Mouse (Mus musculus): Measurements from ENCODE around the gene Zfyve19. TPM values are rescaled to one million over a fixed set of nuclear protein-coding genes. Genes with fewer than 3 reads are reported as not detected.
A peak's percentile ranks its signal among the peaks of the same experiment; 100 is the strongest.

The Zfyve19 gene
- total RNA-seq, 2 experiments from 2014 or later = 35.7 to 42.4 TPM

DNA sequence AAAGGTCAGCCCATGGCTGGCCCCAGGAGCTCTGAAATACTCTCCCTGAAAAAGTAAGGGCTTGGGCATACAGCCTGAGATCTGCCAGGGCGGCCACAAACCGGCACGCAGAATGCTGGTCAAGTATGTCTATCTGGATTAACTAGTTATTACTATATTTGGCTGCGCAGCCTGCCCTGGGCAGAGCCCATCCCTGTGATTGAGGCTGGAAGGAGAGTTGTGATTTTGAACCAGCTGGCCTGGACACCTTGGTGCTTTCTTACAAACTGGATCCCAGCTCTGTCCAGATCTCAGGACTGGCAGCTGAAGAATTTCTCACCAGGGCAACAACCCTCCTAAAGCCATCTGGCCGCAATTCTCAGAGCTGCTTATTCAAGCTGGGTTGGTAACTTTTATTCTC lies 14.3 kb upstream of the Zfyve19 start:
- DNase-seq (ENCODE audit: low spot score in 2 of 2) = peak in 1 of 2 experiments; percentile 23

DNA sequence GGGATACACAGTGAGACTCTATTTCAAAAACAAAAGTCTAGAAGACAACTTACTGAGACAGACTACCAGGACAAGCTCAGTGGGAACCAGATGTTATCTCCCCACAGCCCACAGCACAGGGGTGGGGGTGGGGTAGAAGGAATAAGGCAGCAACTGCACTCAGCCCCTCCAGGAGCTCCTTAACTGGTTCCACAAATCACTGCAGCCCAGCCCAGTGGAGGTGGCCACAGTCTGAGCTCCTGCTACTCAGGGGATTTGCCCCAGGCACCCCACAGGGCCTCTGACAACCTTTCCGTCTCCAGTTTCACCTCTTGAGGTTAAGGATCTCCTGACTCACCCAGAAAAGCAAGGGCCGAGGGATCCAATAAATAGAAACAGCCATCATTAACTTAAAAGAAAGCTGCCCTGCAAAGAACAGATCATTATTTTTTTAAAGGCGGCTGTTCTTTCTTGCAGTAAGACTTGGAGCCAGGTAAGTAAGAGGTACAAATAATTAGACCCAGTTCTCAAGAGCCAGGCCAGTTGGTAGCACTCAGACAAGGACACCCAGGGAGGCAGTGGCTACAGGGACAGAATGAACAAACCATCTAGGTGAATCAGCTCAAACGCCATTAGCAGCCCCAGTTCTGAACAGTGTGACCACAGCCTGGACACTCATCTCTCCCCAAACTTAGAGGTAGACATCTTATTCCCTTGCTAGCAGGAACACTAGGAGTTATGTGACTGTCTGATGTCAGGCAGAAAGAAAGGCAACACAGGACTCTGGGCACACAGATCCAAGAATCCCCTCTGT lies 11.9 kb upstream of the Zfyve19 start:
- no peak for DNase-seq (ENCODE audit: low spot score in 2 of 2)

DNA sequence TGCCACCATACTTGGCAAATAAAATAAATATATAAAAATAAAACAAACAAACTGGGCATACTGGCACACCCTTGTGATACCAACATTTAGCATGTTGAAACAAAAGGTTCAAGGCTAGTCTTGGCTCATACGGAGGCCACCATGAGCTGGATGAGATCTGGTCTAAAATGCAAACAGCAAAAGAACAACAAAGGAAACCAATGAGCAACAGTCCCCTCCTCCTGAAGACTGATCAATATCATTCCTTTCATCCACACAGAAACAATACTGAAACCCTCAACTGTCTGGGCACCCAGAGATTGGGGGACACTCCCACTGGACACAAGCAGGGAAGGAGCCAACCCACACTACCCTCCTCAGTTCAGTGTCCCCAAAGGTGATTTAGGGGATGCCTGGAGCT lies 10.9 kb upstream of the Zfyve19 start:
- no peak for DNase-seq (ENCODE audit: low spot score in 2 of 2)

DNA sequence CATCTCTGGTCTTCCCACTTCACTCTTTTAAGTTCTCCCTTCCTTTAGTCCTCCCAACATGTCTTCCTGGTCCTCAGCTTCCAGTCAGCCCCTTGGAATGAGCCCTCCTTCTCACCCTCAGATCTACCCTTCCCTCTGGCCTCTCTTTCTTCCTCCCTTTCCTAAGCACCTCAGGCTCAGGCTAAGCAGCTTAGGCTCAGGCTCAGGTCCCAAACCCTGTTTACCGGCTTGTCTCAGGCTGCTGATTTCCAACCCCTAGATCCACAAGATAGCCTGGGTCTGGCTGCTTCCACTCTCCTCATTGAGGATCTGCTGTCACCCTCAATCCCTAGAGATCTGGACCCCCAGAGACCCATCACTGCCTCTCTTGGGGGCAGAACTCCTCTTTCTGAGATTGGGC lies 10.4 kb upstream of the Zfyve19 start:
- no peak for DNase-seq (ENCODE audit: low spot score in 2 of 2)

DNA sequence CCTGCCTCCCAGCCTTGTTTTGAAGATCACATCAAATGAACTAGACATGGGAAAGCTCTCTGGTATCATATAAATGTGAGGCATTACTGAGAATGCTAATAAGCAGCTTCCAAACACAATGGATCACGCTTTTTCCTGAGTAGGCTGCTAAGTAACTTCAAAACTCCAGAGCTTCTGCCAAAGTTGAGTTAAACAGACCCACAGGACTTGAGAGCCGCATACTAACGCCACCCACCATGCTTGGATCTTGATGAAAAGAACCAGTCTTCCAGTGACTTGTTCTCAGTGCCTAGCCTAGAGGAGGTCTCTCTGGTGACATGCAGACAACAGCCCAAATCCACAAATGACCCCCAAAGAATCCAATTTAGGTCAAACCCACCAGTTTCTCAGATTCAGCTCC lies 9.5 kb upstream of the Zfyve19 start:
- peak in 1 of 2 experiments; percentile 15 for DNase-seq (ENCODE audit: low spot score in 2 of 2)

DNA sequence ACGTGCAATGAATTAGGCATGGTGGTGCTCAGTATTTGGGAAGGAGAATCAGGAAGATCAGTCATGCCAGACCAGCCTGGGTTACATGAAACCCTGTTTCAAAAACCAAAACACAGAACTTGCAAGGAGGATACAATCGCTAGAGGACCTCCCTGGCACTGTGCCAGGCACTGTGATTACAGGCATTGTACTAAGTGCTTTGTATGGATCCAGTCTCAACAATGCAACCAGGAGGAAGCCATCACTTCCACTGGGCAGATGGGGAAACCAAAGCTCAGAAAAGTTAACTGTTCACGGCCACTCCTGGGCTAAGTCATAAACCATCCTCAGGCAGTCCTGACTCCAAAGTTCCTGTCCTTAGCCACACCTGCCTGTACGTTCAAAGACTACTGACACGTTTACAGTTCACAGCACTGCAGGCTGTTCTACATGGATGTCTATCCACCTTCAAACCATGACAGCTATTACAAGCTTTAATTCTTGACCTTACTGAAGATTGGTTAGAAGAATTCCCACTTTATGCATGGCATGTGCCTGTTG lies 5.4 kb upstream of the Zfyve19 start:
- no peak for DNase-seq (ENCODE audit: low spot score in 2 of 2)

DNA sequence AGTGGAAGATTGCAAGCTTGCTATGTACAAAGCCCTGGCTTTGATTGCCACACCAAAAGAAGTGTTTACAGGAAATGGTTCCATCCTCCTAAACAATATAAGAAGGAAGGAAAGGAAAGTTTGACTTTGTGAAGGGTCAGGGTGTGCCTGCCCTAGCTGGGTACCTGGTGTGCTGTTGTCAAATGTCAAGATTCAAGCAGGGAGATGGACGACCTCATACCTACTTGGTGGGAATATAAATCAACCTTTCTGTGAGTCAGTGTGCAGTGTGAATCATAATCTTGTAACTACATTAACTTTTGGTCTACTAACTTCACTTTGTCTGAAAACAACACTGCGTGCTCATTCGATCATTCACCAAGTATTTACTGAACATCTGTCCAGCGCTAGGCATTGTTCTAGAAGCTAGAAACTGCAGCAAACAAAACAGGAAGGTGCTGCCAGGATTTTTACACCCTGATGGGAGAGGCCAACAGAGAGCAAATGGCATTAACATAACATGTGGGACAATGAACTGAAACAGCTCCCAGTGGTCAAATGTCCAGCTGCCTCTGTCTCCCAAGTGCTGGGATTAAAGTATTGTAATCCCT lies 4.5 kb upstream of the Zfyve19 start:
- DNase-seq (ENCODE audit: low spot score in 2 of 2) = no peak

DNA sequence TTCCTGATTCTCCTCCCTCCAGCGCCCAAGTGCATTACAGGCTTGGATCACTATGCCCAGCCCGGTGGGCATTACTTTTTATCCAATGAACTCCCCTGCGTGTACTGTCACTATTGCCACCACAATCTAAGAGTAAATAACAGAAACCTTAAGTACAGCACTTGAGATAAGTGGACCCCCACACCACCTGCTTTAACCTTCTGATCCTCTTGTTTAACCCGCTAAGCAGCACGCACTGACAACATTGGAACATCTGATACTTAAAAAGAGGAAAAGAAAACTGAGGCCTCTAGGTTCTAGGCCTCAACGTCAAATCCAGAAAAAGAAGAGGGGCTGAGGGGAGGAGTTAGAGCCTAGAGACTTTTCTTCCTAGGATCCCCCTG lies 465 bp upstream of the Zfyve19 start:
- no peak for DNase-seq (ENCODE audit: low spot score in 2 of 2)

DNA sequence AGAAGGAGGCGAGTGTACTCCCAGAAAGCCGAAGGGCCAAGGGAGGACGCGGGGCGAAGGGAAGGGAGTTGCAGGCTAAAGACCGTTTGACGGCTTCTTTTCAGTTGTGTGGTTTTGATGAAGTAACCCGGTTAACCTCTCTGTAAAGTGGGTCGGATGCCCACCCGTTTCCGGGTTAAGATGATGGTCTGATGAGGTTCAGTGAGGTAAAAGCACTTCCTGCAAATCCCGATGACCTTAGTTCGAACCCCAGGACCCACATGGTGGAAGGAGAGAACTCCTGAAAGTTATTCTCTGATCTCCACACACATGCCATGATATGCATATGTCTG lies 725 bp downstream of the Zfyve19 start:
- no peak for DNase-seq (ENCODE audit: low spot score in 2 of 2)

DNA sequence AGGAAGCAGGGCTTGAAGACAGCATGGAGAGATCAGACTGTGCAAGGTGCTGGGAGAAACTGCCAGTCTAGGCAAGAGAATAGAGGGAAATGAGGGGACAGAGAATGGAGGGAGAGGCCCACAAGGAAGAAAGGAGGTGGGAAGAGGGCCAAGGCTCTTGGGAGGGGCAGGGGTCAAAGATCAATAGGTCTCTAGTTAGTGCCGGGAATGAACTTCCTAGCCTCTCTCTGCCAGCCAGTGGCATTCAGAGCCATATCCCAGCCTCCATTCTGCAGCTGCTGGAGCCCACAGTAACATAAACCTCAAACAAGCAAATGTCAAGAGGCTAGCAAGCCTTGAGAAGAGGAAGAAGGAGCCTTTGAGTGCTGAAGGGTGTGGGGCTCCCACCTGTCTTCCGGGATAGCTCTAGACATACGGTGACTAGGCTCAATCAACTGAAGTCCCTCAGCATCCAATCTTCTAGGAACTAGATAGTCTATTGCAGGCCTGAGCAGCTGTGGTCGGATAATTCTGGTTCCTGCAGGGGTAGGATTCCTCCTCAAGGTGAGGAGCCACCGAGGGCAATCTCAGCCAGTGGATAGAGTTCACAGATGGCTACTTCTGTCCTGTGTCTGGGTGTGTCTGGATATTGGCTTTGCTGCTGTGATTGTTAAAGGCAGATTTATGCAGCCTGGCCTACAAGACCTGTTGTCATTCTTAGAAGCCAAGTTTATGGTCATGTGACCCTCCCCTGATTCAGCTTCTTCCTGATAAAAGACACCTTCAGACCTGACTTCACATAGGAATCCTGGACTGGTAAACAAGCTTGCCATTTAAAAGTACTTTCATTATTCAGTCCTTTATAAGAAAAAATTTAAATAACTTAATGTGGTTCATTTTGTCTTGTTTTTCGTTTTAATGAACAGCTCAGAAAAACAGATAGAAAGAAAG lies 21.6 kb downstream of the Zfyve19 start, which contains the start of gene Ppp1r14d:
TSS of gene Ppp1r14d (minus strand) at position 132 of the 930 bp plus-strand sequence.
- no peak for DNase-seq (ENCODE audit: low spot score in 2 of 2)

DNA sequence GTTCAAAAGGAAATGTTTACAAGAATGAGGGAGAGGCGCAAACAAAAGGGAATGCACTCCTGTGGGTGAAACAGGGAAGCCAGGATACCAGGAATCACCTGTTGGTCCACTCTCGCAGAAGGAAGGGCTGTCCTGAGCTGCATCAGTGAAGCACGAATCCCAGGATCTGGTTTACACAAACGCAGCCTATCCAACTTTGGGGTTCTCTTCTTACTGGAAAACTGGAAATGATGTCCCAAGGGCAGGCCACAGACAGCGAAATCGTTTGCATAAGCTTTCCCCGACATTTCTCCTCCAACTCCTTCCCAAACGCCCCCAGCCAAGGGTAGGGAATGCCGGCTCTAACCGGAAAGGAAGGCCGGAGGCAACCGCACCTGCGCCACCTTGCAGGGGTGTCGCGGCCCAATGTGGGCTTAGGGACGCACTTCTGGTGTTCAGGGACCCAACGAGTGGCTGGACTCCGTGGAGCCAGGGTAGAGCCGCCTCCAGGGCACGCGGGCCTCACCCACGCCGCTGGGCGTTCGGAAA lies 28.3 kb downstream of the Zfyve19 start:
- no peak for DNase-seq (ENCODE audit: low spot score in 2 of 2)

DNA sequence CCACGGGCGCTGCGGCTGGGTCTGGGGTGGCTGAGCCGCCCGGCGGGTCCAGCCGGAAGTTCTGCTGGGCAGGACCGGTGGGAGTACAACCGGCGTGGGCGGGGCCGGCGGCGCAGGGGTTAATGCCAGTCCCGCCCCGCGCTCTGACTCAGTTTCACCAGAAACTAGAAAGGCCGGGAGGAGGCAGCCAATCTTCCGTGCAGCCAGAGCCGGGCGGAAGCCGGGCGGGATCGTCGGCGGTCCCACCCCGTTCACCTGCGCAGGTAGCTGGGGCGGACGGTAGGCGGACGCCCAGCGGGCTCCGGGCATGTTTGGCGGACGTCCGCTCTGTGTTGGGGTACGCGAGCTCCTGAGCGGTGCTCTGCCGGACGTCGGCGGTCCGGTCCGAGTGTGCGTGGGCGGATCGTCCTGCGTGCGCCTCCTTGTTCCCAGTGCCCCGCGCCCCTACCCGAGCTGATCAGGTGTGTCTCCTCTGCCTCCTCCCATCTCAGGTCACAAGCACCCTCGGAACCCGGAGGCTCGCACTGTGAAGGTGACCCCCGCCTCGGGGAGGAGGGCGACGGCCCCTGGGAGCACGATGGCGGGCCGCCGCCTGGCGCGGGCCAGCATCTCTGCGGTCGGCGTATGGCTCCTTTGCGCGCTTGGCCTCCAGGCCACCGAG lies 28.9 kb downstream of the Zfyve19 start, which contains the start of gene Spint1:
TSS of gene Spint1 (plus strand) at position 153 of the 661 bp plus-strand sequence.
- no peak for DNase-seq (ENCODE audit: low spot score in 2 of 2)

DNA sequence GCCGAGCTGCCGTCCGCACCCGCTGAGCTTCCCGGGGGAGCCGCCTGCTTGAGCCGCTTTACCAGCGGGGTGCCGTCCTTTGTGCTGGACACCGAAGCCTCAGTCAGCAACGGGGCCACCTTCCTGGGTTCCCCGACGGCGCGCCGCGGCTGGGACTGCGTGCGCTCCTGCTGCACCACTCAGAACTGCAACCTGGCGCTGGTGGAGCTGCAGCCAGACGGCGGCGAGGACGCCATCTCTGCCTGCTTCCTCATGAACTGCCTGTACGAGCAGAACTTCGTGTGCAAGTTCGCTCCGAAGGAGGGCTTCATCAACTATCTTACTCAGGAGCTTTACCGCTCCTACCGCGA lies 29.4 kb downstream of the Zfyve19 start:
- DNase-seq (ENCODE audit: low spot score in 2 of 2) = peak in 1 of 2 experiments; percentile 22

DNA sequence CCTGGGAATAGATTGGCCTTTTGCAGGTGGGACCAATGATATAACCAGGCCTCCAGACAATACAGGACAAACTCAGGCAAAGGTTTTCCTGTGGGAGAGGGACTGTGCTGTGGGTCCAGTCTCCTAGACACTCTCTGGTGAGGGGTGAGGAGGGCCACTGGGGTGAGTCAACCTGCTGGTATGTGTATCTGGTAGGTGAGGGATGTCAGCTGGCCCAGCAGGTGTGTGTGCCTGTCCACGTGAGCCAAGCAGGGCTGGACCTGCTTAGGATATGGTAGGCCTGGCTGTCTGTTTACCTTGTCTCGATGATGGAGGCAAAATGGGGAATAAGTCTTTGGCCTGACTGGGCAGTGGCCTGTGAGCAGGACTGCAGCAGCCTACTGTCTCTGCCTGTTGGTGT lies 30.3 kb downstream of the Zfyve19 start:
- no peak for DNase-seq (ENCODE audit: low spot score in 2 of 2)

DNA sequence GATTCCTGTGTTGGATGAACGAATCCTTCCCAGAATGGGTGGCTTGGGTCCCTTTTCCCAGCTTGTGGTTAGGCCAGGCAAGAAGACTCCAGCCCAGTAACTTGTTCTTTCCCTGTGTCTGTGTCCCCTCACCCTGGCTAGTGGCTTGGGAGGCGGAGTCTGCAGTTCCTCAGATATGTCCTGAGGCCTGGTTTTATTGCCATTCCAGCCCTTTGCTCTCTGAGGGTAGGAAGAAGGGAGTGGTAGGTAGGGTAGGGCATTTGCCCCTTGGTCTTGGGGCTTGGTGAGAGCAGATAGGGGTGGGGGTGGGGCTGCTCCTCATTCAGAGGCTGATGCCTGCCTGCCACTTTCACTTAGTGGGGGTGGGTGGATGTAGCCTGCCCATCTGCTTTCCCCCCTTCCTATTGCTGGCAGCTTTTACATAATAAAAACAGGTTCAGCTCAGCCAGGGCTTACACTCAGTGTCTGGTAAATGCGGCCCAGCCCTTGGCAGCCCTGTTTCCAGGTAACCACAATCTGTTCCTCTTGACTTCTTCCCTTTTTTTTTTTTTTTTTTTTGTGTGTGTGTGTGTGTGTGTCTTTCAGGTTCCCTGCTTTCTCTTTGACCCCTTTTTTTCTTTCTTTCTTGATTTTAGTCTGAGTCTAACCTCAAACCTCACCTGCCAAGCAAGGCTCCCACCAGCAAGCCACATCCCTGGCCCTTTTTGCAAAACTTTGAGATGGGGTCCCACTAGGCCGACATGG lies 31.8 kb downstream of the Zfyve19 start:
- DNase-seq (ENCODE audit: low spot score in 2 of 2) = peak in 1 of 2 experiments; percentile 22

DNA sequence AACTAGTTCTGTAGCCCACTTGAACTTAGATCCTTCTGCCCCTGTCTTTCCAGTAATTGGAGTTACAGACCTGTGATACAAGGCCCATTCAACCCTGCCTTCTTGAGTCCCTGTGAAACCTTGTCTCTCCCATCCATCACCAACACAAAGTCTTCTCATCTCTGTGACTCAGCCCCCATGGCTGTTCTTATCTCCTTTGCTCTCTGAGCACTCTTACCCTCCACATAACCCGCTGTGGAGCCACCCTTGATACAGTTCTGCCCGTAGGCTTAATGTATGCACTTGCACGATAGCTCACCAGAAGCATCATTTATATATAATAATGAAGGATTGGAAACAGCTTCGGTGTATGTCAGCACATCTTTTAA lies 32.4 kb downstream of the Zfyve19 start:
- no peak for DNase-seq (ENCODE audit: low spot score in 2 of 2)

DNA sequence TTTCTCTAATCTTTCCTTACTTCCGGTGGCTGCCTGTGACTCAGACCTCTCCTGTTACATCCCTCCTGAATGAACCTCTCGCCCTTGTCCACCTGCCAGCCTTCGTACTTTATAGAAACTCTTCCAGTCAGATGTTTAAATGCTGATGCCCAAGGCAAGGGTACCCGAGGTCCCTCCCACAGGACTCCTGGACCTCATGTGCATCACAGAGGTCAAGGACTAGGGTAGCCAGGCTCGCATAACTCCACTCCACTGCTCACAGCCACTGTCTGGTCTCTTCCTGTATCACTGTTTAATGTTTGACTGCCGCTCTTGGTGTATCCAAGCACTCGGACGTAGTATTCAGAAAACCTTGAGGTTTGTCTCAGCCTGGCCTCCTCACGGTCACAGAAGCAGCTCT lies 34.1 kb downstream of the Zfyve19 start:
- no peak for DNase-seq (ENCODE audit: low spot score in 2 of 2)

DNA sequence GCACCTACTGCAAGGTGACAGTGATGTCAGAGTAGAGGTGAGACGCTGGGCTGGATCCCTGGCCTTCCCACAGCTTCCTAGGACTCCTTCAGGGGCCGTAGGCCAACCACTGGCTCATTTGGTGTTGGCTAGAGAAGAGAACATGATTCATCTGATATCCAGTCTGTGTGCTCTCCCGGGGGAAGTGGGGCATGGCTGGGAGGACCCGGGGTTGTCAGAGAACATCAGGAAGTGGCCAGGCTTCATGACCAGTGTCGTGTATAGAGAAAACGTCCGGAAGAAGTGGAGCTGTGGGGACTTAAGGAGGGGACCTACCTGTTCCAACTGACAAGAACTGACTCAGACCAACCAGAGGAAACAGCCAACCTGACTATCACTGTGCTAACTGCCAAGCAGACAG lies 36.8 kb downstream of the Zfyve19 start:
- no peak for DNase-seq (ENCODE audit: low spot score in 2 of 2)

DNA sequence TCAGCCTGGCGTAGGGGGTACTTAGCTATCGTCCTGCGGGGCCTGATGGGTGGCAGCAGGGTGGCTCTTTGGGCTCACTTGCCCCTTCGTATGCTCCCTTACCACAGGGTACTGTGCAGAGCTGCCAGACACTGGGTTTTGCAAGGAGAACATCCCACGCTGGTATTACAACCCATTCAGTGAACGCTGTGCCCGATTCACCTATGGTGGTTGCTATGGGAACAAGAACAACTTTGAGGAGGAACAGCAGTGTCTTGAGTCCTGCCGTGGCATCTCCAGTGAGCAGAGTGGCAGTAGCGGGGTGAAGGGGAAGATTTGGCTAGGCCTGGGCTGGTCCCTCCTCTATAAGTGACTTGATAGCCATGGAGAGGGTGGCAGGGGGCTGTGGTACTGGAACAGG lies 39.5 kb downstream of the Zfyve19 start:
- DNase-seq (ENCODE audit: low spot score in 2 of 2) = no peak

DNA sequence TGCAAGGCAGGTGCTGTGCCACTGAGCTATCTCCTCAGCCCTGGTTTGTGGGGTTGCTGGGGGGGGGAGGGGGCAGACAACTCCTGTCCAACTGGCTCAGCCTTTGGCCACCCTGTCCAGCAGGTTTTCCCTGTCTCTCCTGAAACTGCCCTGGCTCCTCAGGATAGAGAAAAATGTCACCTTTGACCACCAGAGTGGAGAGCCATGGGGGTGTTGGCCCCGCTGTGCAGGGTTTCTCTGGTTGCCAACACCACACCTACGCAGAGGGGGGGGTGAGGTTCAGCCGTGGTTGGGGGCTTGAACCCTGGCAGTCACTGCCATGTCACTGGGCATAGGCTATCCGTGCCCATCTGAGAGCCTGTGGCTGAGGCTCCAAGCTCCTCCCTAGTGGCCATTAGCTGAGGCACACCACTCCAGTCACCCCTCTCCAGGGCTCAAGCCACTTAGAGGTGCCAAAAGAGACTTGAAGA lies 41.2 kb downstream of the Zfyve19 start:
- no peak for DNase-seq (ENCODE audit: low spot score in 2 of 2)
